Mouse (Mus musculus): ENCODE data around the gene Gm47959. TPM values are rescaled to one million over a fixed set of nuclear protein-coding genes. Genes with fewer than 3 reads are reported as not detected.

Gene Gm47959
- polyA plus RNA-seq, 1 experiment from 2014 or later, result not detected

GRCm38 (mm10) chr1:82991596-82991995 is 8.8 kb upstream of the Gm47959 start:
- H3K4me2 ChIP-seq, result no peak overlapping the region
- ATAC-seq (ENCODE audit: insufficient number of reproducible peaks, low FRiP score, low TSS enrichment, low read depth), result no peak
- 79% methylated on average over 3 of the region's 3 CpGs for WGBS
- no peak overlapping the region for H3K9ac ChIP-seq
- no peaks in the 10 kb centered on the region for H3K27me3 ChIP-seq
- H3K27ac ChIP-seq, result no peak overlapping the region
- H3K4me3 ChIP-seq, result no peak overlapping the region
- H3K4me1 ChIP-seq, result no peaks in the 10 kb centered on the region
- H3K36me3 ChIP-seq, result no peaks in the 10 kb centered on the region
- H3K9me3 ChIP-seq, result no peaks in the 10 kb centered on the region

GRCm38 (mm10) chr1:82992093-82992492 is 8.3 kb upstream of the Gm47959 start:
- no peak for ATAC-seq (ENCODE audit: insufficient number of reproducible peaks, low FRiP score, low TSS enrichment, low read depth)
- no peaks in the 10 kb centered on the region for H3K9me3 ChIP-seq
- no peak overlapping the region for H3K4me2 ChIP-seq
- no peak overlapping the region for H3K9ac ChIP-seq
- H3K27ac ChIP-seq, result no peak overlapping the region
- no peaks in the 10 kb centered on the region for H3K4me1 ChIP-seq
- no peak overlapping the region for H3K4me3 ChIP-seq
- WGBS, result 85% methylated on average over 6 of the region's 6 CpGs
- no peaks in the 10 kb centered on the region for H3K27me3 ChIP-seq
- H3K36me3 ChIP-seq, result no peaks in the 10 kb centered on the region

GRCm38 (mm10) chr1:82993947-82994346 is 6.4 kb upstream of the Gm47959 start:
- Histone ChIP-seq H3K4me2 (no peak overlapping the region), H3K9ac (no peak overlapping the region), H3K27ac (no peak overlapping the region), H3K27me3 (no peaks in the 10 kb centered on the region), H3K4me1 (no peaks in the 10 kb centered on the region), H3K4me3 (no peak overlapping the region), H3K9me3 (no peaks in the 10 kb centered on the region), H3K36me3 (no peaks in the 10 kb centered on the region)
- no peak for ATAC-seq (ENCODE audit: insufficient number of reproducible peaks, low FRiP score, low TSS enrichment, low read depth)
- 87% methylated on average over 3 of the region's 3 CpGs for WGBS

- no peak overlapping the region for H3K4me2 ChIP-seq
- H3K9ac ChIP-seq, result no peak overlapping the region
- no peaks in the 10 kb centered on the region for H3K4me1 ChIP-seq
- no peaks in the 10 kb centered on the region for H3K36me3 ChIP-seq
- no peaks in the 10 kb centered on the region for H3K9me3 ChIP-seq
- no peak for ATAC-seq (ENCODE audit: insufficient number of reproducible peaks, low FRiP score, low TSS enrichment, low read depth)
- H3K4me3 ChIP-seq, result no peak overlapping the region
- H3K27me3 ChIP-seq, result no peaks in the 10 kb centered on the region
- no peak overlapping the region for H3K27ac ChIP-seq
- 77% methylated on average over 8 of the region's 8 CpGs for WGBS
Observed at GRCm38 (mm10) chr1:83006218-83007179, 6.2 kb downstream of the Gm47959 start.

- no peaks in the 10 kb centered on the region for H3K36me3 ChIP-seq
- no peaks in the 10 kb centered on the region for H3K27me3 ChIP-seq
- no peak for ATAC-seq (ENCODE audit: insufficient number of reproducible peaks, low FRiP score, low TSS enrichment, low read depth)
- 61% methylated on average over 6 of the region's 6 CpGs for WGBS
- H3K4me2 ChIP-seq, result no peak overlapping the region
- H3K4me3 ChIP-seq, result no peak overlapping the region
- no peak overlapping the region for H3K27ac ChIP-seq
- no peaks in the 10 kb centered on the region for H3K9me3 ChIP-seq
- H3K9ac ChIP-seq, result no peak overlapping the region
- no peaks in the 10 kb centered on the region for H3K4me1 ChIP-seq
Observed at GRCm38 (mm10) chr1:83007471-83007870, 7.1 kb downstream of the Gm47959 start.

GRCm38 (mm10) chr1:83014477-83014876 is 14.1 kb downstream of the Gm47959 start:
- no peak overlapping the region for H3K27ac ChIP-seq
- H3K9me3 ChIP-seq, result no peaks in the 10 kb centered on the region
- no peaks in the 10 kb centered on the region for H3K4me1 ChIP-seq
- H3K27me3 ChIP-seq, result no peaks in the 10 kb centered on the region
- H3K9ac ChIP-seq, result no peak overlapping the region
- no peak overlapping the region for H3K4me2 ChIP-seq
- 87% methylated on average over 3 of the region's 3 CpGs for WGBS
- no peaks in the 10 kb centered on the region for H3K36me3 ChIP-seq
- H3K4me3 ChIP-seq, result no peak overlapping the region
- ATAC-seq (ENCODE audit: insufficient number of reproducible peaks, low FRiP score, low TSS enrichment, low read depth), result no peak

GRCm38 (mm10) chr1:83015329-83015879 is 15.1 kb downstream of the Gm47959 start:
- Histone ChIP-seq H3K9ac (no peak overlapping the region), H3K27ac (no peak overlapping the region), H3K36me3 (no peaks in the 10 kb centered on the region), H3K4me3 (no peak overlapping the region), H3K9me3 (no peaks in the 10 kb centered on the region), H3K27me3 (no peaks in the 10 kb centered on the region), H3K4me2 (no peak overlapping the region), H3K4me1 (no peaks in the 10 kb centered on the region)
- no peak for ATAC-seq (ENCODE audit: insufficient number of reproducible peaks, low FRiP score, low TSS enrichment, low read depth)
- WGBS, result 63% methylated on average over 10 of the region's 10 CpGs

- H3K36me3 ChIP-seq, result no peaks in the 10 kb centered on the region
- no peak overlapping the region for H3K9ac ChIP-seq
- 68% methylated on average over 1 of the region's 1 CpGs for WGBS
- H3K27me3 ChIP-seq, result no peaks in the 10 kb centered on the region
- no peaks in the 10 kb centered on the region for H3K4me1 ChIP-seq
- no peaks in the 10 kb centered on the region for H3K9me3 ChIP-seq
- no peak overlapping the region for H3K27ac ChIP-seq
- ATAC-seq (ENCODE audit: insufficient number of reproducible peaks, low FRiP score, low TSS enrichment, low read depth), result no peak
- H3K4me2 ChIP-seq, result no peak overlapping the region
- no peak overlapping the region for H3K4me3 ChIP-seq
Observed at GRCm38 (mm10) chr1:83016556-83016955, 16.2 kb downstream of the Gm47959 start.

GRCm38 (mm10) chr1:83031950-83032349 is 31.6 kb downstream of the Gm47959 start:
- H3K4me1 ChIP-seq, result no peaks in the 10 kb centered on the region
- H3K9ac ChIP-seq, result no peak overlapping the region
- ATAC-seq (ENCODE audit: insufficient number of reproducible peaks, low FRiP score, low TSS enrichment, low read depth), result no peak
- H3K36me3 ChIP-seq, result no peaks in the 10 kb centered on the region
- WGBS, result 33% methylated on average over 1 of the region's 1 CpGs
- no peak overlapping the region for H3K27ac ChIP-seq
- no peak overlapping the region for H3K4me3 ChIP-seq
- H3K27me3 ChIP-seq, result no peaks in the 10 kb centered on the region
- no peaks in the 10 kb centered on the region for H3K9me3 ChIP-seq
- no peak overlapping the region for H3K4me2 ChIP-seq

- H3K27me3 ChIP-seq, result no peaks in the 10 kb centered on the region
- H3K27ac ChIP-seq, result no peak overlapping the region
- H3K4me1 ChIP-seq, result 0 out of 2 replicates have a peak, but pooled peaks cover under 1% of the 10 kb centered on the region
- no peak for ATAC-seq (ENCODE audit: insufficient number of reproducible peaks, low FRiP score, low TSS enrichment, low read depth)
- H3K36me3 ChIP-seq, result no peaks in the 10 kb centered on the region
- H3K4me3 ChIP-seq, result no peak overlapping the region
- no peaks in the 10 kb centered on the region for H3K9me3 ChIP-seq
- 90% methylated on average over 6 of the region's 6 CpGs for WGBS
- no peak overlapping the region for H3K4me2 ChIP-seq
- no peak overlapping the region for H3K9ac ChIP-seq
Observed at GRCm38 (mm10) chr1:83032508-83032907, 32.2 kb downstream of the Gm47959 start.

- Histone ChIP-seq H3K27me3 (no peaks in the 10 kb centered on the region), H3K9me3 (no peaks in the 10 kb centered on the region), H3K36me3 (no peaks in the 10 kb centered on the region), H3K9ac (no peak overlapping the region), H3K4me1 (peaks cover 11% of the 10 kb centered on the region; the same call in 1 of the 2 replicates), H3K4me3 (no peak overlapping the region), H3K4me2 (no peak overlapping the region), H3K27ac (no peak overlapping the region)
- no peak for ATAC-seq (ENCODE audit: insufficient number of reproducible peaks, low FRiP score, low TSS enrichment, low read depth)
- WGBS, result 46% methylated on average over 5 of the region's 5 CpGs
Observed at GRCm38 (mm10) chr1:83034509-83034908, 34.2 kb downstream of the Gm47959 start.

GRCm38 (mm10) chr1:83036892-83037667 is 36.7 kb downstream of the Gm47959 start:
- Histone ChIP-seq H3K4me2 (no peak overlapping the region), H3K27ac (no peak overlapping the region; the same call in 1 of the 2 replicates), H3K9me3 (no peaks in the 10 kb centered on the region), H3K36me3 (no peaks in the 10 kb centered on the region), H3K4me1 (peaks cover 11% of the 10 kb centered on the region; the same call in 1 of the 2 replicates), H3K27me3 (no peaks in the 10 kb centered on the region), H3K9ac (no peak overlapping the region), H3K4me3 (no peak overlapping the region; the same call in 1 of the 2 replicates)
- WGBS, result 66% methylated on average over 11 of the region's 11 CpGs
- ATAC-seq (ENCODE audit: insufficient number of reproducible peaks, low FRiP score, low TSS enrichment, low read depth), result no peak
